Mouse (Mus musculus) midbrain, embryonic 11.5 days (tissue): ENCODE results near the gene Hspbp1. TPM values are rescaled to one million over a fixed set of nuclear protein-coding genes. Genes with fewer than 3 reads are reported as not detected.
A peak's percentile ranks its signal among the peaks of the same experiment; 100 is the strongest.

Source experiments
- ATAC-seq: fragments of 200-750 bp; cut with Nextera tagmentation; 2 replicates; pipeline ENCODE4 v1.8.0; 2017; ENCODE audit warnings: moderate TSS enrichment, moderate library complexity; ENCODE audit not compliant: low FRiP score
- DNase-seq: peaks from one replicate; pipeline ENCODE4 v3.0.0; 2015; ENCODE audit warnings: low spot score; ENCODE audit errors: missing footprints
- H3K27ac ChIP-seq: fragments of 300-500 bp; sonication (generic); 2 replicates; pipeline ENCODE4 v1.5.1; 2014; ENCODE audit warnings: low read depth, low read length
- H3K27me3 ChIP-seq: fragments of 300-500 bp; sonication (generic); 2 replicates; pipeline ENCODE4 v1.6.1; 2014; ENCODE audit warnings: mild to moderate bottlenecking, low read length, moderate library complexity, mixed read lengths; ENCODE audit not compliant: control insufficient read depth, insufficient read depth
- H3K36me3 ChIP-seq: fragments of 300-500 bp; sonication (generic); 2 replicates; pipeline ENCODE4 v1.6.1; 2014; ENCODE audit warnings: mild to moderate bottlenecking, low read length, moderate library complexity, mixed read lengths; ENCODE audit not compliant: control insufficient read depth, insufficient read depth
- H3K4me1 ChIP-seq: fragments of 300-500 bp; sonication (generic); 2 replicates; pipeline ENCODE4 v1.6.1; 2014; ENCODE audit warnings: low read length; ENCODE audit not compliant: control insufficient read depth, insufficient read depth
- H3K4me2 ChIP-seq: fragments of 300-500 bp; sonication (generic); 2 replicates; pipeline ENCODE4 v1.6.1; 2014; ENCODE audit warnings: mild to moderate bottlenecking, moderate library complexity
- H3K4me3 ChIP-seq: fragments of 300-500 bp; sonication (generic); 2 replicates; pipeline ENCODE4 v1.5.1; 2014; ENCODE audit warnings: low read depth, low read length
- H3K9ac ChIP-seq: fragments of 300-500 bp; sonication (generic); 2 replicates; pipeline ENCODE4 v1.6.1; 2014; ENCODE audit warnings: low read length
- H3K9me3 ChIP-seq: fragments of 300-500 bp; sonication (generic); 2 replicates; pipeline ENCODE4 v1.6.1; 2016; ENCODE audit warnings: low read length; ENCODE audit not compliant: control insufficient read depth
- WGBS: fragments of 180-500 bp; shearing (Covaris S2); extraction: QIAGEN DNeasy Blood & Tissue Kit; methylation state at CpG from one replicate; pipeline ENCODE4 v1.1.7; 2014; 5-methylcytosine and 5-hydroxymethylcytosine counted together
- polyA plus RNA-seq: library from polyadenylated mRNA; unstranded; fragments of >200 nt; fragmentation: Nextera tagmentation; extraction: Ambion mirVana; gene quantifications from 2 replicates; pipeline ENCODE4 v1.2.1, GENCODE M21; 2014

The Hspbp1 gene
- polyA plus RNA-seq = 111 and 113 TPM in 2 replicates

DNA sequence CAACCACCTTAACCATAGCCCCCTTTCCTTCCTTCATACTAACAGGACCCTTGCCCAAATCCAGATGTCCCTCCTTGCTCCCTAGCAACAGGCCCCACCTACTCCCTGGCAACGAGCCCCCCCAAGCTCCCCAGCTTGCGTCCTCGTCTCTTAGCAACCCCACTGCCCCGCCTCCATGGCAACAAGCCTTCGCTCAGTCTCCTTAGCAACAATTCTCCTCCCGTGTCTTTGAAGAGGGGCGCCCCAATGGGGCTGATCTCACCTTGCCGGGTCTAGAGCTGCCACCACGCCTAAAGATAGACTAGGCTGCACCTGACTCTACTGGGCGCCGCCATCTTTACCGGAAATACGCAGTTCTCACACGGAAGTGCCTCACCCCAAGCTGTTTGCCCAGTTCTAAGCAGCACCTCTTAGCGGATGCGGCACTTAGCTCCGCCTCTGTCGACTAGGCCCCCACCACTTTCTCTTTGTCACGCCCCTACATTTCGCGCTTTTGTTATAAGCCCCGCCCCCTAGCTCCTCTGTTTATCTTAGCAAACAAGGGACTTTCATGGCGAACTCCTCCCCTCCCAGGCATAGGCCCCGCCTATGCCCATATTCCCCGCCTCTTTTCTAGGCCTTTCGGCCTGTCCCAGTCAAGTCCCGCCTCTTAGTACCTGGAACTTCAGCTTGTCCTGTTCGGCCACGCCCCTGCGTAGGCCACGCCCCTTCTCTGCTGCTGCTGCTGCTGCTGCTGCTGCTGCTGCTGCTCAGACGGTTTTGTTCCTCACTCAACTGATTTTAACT is at the start of gene Hspbp1:
Gene Hspbp1 (minus strand): TSS at position 437 of the 786 bp plus-strand sequence.
- H3K9ac ChIP-seq = peak within 1 kb of the TSS; percentile 64
- H3K4me3 ChIP-seq = peak within 1 kb of the TSS; percentile 73
- ATAC-seq (peak; percentile 98), DNase-seq (peak; percentile 99)
- H3K4me2 ChIP-seq = peak within 1 kb of the TSS; percentile 76
- no peaks in the 10 kb centered on the region for H3K9me3 ChIP-seq
- no peaks in the 10 kb centered on the region for H3K27me3 ChIP-seq
- 0% methylated on average over 32 of the region's 32 CpGs for WGBS
- H3K27ac ChIP-seq = peak within 1 kb of the TSS; percentile 48; the same call in 1 of the 2 replicates
- H3K36me3 ChIP-seq = peaks cover 4% of the 10 kb centered on the region
- H3K4me1 ChIP-seq = peaks cover 5% of the 10 kb centered on the region

DNA sequence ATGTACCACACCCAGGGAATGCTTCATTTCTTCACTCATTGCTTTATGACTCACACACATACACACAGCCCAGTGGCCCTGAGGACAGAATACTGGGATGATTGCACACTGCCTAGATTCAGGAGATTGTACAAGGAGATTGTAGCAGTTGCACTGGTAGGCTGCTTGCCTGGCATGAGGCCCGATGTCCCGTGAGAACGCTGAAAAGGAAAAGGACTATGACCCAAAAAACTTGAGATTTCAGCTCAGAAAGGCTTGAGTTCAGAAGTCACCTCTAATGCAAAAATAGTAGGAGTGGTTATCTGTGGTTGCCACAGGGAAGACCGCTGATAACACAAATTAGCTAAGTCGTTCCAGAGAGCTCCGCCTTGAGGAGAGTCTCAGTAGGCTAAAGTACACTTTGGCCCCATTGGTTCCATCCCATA is 48.1 kb upstream of the Hspbp1 start:
- Histone ChIP-seq H3K9me3 (no peaks in the 10 kb centered on the region), H3K4me2 (no peak overlapping the region), H3K4me3 (no peak overlapping the region), H3K27me3 (no peaks in the 10 kb centered on the region), H3K4me1 (no peaks in the 10 kb centered on the region), H3K9ac (no peak overlapping the region), H3K27ac (no peak overlapping the region), H3K36me3 (no peaks in the 10 kb centered on the region)
- ATAC-seq (no peak), DNase-seq (no peak)
- WGBS = 71% methylated on average over 6 of the region's 6 CpGs

DNA sequence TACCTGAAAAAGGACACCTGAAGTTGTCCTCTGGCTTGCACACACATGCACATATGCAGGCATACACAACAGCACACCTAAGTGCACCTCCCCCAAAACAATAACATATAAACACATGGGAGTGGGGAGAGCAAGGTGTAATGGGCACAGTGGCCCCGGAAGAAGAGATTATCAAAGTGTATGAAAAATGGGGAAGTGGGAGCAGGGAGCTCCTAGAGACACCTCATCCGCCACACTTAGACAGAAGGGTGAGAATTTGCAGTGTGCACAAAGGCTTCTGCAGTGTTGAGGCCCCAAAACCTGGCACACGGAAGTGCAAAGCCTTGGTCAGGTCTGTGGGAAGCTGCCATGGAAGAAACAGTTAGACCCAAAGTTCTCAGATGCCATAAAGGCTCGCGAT is 46.2 kb upstream of the Hspbp1 start:
- no peak overlapping the region for H3K4me3 ChIP-seq
- H3K27me3 ChIP-seq = no peaks in the 10 kb centered on the region
- no peak overlapping the region for H3K9ac ChIP-seq
- H3K4me1 ChIP-seq = no peaks in the 10 kb centered on the region
- 83% methylated on average over 5 of the region's 5 CpGs for WGBS
- no peak overlapping the region for H3K27ac ChIP-seq
- no peak overlapping the region for H3K4me2 ChIP-seq
- ATAC-seq (no peak), DNase-seq (no peak)
- no peaks in the 10 kb centered on the region for H3K9me3 ChIP-seq
- H3K36me3 ChIP-seq = no peaks in the 10 kb centered on the region

DNA sequence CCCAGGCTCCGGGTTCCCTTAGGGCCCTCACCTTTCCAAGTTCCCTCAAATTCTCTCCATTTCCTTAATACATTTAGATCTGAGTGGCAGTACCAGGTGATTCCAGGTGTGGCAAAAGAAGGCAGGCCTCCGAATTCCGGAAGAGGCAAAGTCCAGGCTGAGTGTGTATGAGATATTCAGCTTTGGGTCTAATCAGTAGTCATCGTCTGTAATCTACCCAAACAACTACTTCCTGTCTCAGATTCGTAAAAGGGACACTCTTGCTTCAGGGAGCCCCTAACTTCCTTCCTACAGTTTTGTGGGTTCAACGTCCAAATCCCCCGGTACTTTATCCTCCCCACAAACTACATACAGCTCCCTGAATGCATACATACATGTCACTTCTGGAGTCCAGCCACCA is 40.3 kb upstream of the Hspbp1 start, which contains the start of gene Tmem150b:
Gene Tmem150b (minus strand): TSS at position 81 of the 400 bp plus-strand sequence.
- DNase-seq (no peak), ATAC-seq (no peak)
- Histone ChIP-seq H3K4me3 (no peak within 1 kb of the TSS), H3K4me1 (no peaks in the 10 kb centered on the region), H3K9ac (no peak within 1 kb of the TSS), H3K9me3 (no peaks in the 10 kb centered on the region), H3K27me3 (no peaks in the 10 kb centered on the region), H3K27ac (no peak within 1 kb of the TSS), H3K36me3 (no peaks in the 10 kb centered on the region), H3K4me2 (no peak within 1 kb of the TSS)
- WGBS = 83% methylated on average over 7 of the region's 7 CpGs

DNA sequence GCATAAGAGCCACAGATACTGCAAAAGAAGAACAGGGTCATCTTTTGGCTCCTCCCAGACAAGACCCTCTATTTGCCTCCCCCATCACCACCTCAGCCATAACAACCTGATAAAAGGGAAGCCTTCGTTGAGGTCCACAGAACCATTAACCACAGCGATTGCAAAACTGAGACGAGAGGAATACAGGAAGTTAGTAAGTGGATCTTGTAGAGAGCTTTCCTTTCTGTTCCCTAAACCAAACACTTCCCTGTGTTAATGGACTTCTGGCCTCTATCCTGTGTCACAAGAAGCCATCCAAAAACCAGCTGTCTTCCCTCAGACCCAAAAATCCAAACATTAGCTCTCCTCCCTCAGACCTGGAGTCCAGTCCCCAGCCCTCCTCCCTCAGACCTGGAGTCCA is 39.5 kb upstream of the Hspbp1 start:
- no peak overlapping the region for H3K4me2 ChIP-seq
- no peaks in the 10 kb centered on the region for H3K27me3 ChIP-seq
- no peaks in the 10 kb centered on the region for H3K36me3 ChIP-seq
- H3K4me3 ChIP-seq = no peak overlapping the region
- DNase-seq (no peak), ATAC-seq (no peak)
- no peaks in the 10 kb centered on the region for H3K4me1 ChIP-seq
- H3K9ac ChIP-seq = no peak overlapping the region
- H3K27ac ChIP-seq = no peak overlapping the region
- no peaks in the 10 kb centered on the region for H3K9me3 ChIP-seq
- WGBS = 84% methylated on average over 3 of the region's 3 CpGs

DNA sequence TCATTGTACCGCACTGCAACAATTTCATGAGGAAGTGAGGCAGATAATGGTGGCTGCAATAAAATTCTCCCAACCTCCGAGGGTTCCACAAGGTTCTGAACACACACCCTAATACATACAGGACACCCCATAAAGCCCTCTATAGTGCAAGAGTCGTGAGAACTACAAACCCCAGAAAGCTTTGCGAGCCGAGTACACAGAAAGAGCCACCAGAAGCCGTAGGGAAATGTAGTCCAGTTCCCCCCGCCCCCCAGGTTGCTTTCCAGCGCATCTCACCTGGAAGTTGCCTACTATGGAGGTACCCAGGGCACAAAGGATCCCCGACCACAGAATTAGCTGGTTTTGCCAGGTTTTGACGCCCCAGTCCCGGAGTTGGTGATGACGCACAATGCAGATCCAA is 38.6 kb upstream of the Hspbp1 start:
- no peaks in the 10 kb centered on the region for H3K4me1 ChIP-seq
- no peaks in the 10 kb centered on the region for H3K27me3 ChIP-seq
- H3K9me3 ChIP-seq = no peaks in the 10 kb centered on the region
- H3K27ac ChIP-seq = no peak overlapping the region
- H3K4me3 ChIP-seq = peak overlapping the region; percentile 17; the same call in 1 of the 2 replicates
- peak overlapping the region; percentile 38 for H3K4me2 ChIP-seq
- WGBS = 41% methylated on average over 12 of the region's 12 CpGs
- H3K9ac ChIP-seq = 0 out of 2 replicates have a peak overlapping the region, but pooled peaks have one; percentile 24
- DNase-seq (no peak), ATAC-seq (peak; percentile 59; the same call in 1 of the 2 replicates)
- H3K36me3 ChIP-seq = no peaks in the 10 kb centered on the region

DNA sequence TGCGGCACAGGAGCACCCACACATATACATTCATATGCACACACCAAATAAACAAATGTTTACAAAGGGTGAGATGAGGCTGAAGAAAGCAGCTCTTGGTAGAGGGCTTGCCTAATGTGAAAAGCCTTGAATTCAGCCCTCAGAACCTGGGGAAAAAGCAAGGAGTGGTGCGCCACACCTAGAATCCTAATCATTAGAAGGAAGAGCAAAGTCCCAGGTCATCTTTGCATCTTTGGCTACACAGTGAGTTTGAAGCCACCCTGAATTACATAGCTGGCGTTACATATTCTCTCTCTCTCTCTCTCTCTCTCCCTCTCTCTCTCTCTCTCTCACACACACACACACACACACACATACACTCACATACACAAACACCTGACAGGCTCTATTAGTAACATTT is 34.4 kb upstream of the Hspbp1 start:
- Histone ChIP-seq H3K4me1 (no peaks in the 10 kb centered on the region), H3K27ac (no peak overlapping the region), H3K4me2 (no peak overlapping the region), H3K4me3 (no peak overlapping the region), H3K9ac (no peak overlapping the region), H3K27me3 (no peaks in the 10 kb centered on the region), H3K9me3 (no peaks in the 10 kb centered on the region), H3K36me3 (peaks cover 3% of the 10 kb centered on the region; the same call in 1 of the 2 replicates)
- no peak for ATAC-seq
- no peak for DNase-seq
- 94% methylated on average over 3 of the region's 3 CpGs for WGBS

DNA sequence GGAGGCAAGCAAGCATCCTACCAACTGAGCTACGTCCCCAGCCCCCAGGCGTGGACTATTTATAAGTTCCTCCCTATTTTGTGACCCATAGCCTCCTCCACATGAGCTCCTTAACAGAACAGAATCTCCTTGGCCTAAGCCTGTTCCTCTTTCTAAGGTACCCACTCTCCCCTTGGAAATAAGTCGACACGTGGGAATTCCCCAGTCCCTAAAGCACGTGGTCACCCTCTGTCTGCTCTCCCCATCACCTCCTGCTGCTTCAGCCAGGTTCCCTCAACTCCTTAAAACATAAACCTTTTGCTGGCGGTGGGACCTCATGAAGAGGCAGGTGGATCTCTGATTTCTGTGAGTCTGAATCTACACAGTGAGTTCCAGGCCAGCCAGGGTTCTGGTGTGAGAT is 32.1 kb upstream of the Hspbp1 start:
- no peak overlapping the region for H3K4me3 ChIP-seq
- peaks cover 14% of the 10 kb centered on the region for H3K36me3 ChIP-seq
- ATAC-seq = no peak
- WGBS = 67% methylated on average over 6 of the region's 6 CpGs
- DNase-seq = no peak
- no peaks in the 10 kb centered on the region for H3K27me3 ChIP-seq
- H3K9me3 ChIP-seq = no peaks in the 10 kb centered on the region
- H3K4me2 ChIP-seq = no peak overlapping the region
- no peak overlapping the region for H3K27ac ChIP-seq
- H3K4me1 ChIP-seq = no peaks in the 10 kb centered on the region
- no peak overlapping the region for H3K9ac ChIP-seq

DNA sequence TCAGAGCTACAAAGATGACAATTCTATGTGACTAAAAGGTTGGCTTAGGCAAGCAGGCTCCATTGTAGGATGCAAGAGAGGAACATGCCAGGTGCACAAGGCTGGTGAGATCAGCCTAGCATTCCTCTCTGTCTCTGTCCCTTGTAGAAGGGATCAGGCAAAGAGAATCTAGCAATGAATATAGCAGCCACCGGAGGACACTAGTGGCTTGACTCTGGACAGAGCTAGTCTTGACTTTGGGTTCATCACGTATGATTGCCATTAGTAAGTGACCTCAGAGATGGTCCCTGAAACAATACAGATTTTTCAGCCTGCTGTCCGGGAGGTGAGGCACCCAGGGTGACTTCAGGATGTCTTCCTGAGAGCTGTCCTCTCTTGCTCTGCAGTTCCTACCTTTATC is 27.7 kb upstream of the Hspbp1 start:
- H3K4me3 ChIP-seq = no peak overlapping the region
- DNase-seq = no peak
- H3K4me2 ChIP-seq = no peak overlapping the region
- peaks cover 28% of the 10 kb centered on the region for H3K36me3 ChIP-seq
- no peak overlapping the region for H3K27ac ChIP-seq
- no peaks in the 10 kb centered on the region for H3K27me3 ChIP-seq
- 84% methylated on average over 3 of the region's 3 CpGs for WGBS
- no peak for ATAC-seq
- H3K9ac ChIP-seq = no peak overlapping the region
- no peaks in the 10 kb centered on the region for H3K9me3 ChIP-seq
- H3K4me1 ChIP-seq = no peaks in the 10 kb centered on the region
